Mouse (Mus musculus): ENCODE data around the gene Anp32e. TPM values are rescaled to one million over a fixed set of nuclear protein-coding genes. Genes with fewer than 3 reads are reported as not detected.
A peak's percentile ranks its signal among the peaks of the same experiment; 100 is the strongest.

The Anp32e gene
- polyA plus RNA-seq, 1 experiment from 2014 or later = 173 TPM

DNA sequence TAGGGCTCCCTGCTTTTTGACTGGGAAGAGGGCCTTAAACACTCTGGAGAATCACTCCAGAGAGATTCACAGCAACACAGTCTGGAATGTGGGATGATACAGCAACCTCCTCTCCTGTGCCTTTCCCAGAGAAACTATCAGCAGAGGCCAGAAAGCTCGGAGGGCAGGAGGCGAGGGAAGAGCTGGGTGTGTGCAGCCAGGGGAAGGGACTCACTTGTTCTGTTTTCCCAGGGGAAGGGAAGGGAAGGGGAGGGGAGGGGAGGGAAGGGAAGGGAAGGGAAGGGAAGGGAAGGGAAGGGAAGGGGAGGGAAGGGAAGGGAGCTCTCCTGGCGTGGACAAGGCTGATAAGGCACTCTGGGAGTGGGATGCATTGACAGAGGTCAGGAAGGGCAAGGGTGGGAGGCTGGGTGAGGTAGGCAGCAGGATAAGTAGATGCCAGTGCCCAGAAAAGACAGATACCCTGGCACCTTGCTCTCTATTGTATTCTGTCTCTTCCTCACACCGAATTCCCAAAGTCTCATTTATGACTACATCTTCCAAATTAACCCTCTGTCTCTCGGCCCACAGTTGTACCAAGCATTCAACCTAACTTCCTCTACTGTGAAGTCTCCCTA, 64.1 kb downstream of the Anp32e start:
- Histone ChIP-seq H3K9me3 (replicated peaks) (no peaks in the 10 kb centered on the region), H3K36me3 (peaks cover 40% of the 10 kb centered on the region), H3K9ac (no peak overlapping the region), H3K4me2 (replicated peaks) (peak overlapping the region; percentile 71), H3K4me1 (peaks cover 36% of the 10 kb centered on the region), H3K4me3 (replicated peaks) (peak overlapping the region; percentile 77), H3K27ac (replicated peaks) (peak overlapping the region; percentile 96; the same call in 1 of the 2 replicates), H3K27me3 (no peaks in the 10 kb centered on the region)
- 55% methylated on average over 5 of the region's 5 CpGs for WGBS
- no peak for ATAC-seq (ENCODE audit: insufficient number of reproducible peaks, low FRiP score, low TSS enrichment, low read depth)

DNA sequence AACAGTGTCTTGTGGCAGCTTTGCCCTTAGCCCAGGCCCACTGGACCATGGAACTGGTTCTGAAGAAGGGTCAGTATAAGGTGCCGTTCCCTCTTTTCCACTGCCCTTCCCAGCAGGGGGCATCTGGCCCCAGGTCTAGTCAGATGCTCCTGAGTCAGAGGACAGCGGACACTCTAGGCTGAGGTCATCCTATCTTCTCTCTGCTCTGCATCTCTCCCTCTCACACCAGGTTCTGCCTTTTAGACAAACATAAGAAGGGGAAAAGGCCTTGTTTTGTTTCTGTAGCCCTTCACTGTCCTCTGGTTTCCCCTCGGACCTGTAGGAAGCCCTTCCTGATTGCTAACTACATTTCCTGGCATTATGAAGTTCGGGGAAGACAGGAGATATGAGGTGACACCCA, 64.8 kb downstream of the Anp32e start:
- 25% methylated on average over 4 of the region's 4 CpGs for WGBS
- H3K27ac ChIP-seq (replicated peaks) = peak overlapping the region; percentile 96
- H3K9me3 ChIP-seq (replicated peaks) = no peaks in the 10 kb centered on the region
- H3K9ac ChIP-seq = 0 out of 2 replicates have a peak overlapping the region, but pooled peaks have one; percentile 74
- H3K4me2 ChIP-seq (replicated peaks) = peak overlapping the region; percentile 71
- H3K4me1 ChIP-seq = peaks cover 36% of the 10 kb centered on the region
- no peaks in the 10 kb centered on the region for H3K27me3 ChIP-seq
- peak overlapping the region; percentile 77 for H3K4me3 ChIP-seq (replicated peaks)
- ATAC-seq (ENCODE audit: insufficient number of reproducible peaks, low FRiP score, low TSS enrichment, low read depth) = no peak
- peaks cover 32% of the 10 kb centered on the region for H3K36me3 ChIP-seq

DNA sequence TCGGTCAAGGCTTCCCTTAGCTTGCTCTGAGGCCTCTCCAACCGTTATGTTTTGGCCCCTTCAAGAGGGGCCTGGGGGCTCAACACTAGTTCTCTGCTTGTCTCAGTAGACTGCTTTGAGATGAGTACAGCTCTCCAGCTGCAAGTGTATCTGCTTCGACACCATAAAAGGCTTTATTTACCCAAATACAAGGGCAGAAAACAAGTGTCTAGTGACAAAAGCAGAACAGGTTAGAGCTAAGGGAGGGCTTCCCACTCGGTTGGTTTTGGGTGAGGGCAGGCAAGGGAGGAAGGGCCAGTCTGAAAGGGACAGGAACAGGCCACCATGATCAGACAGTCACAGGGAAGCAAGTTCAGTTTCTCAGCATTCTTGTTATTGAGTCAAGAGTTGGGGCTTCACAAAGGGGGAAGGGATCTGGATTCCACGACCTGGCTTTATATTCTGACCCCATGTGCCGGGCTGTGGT, 65.4 kb downstream of the Anp32e start:
- H3K9ac ChIP-seq = peak overlapping the region; percentile 74
- WGBS = 16% methylated on average over 6 of the region's 6 CpGs
- peak overlapping the region; percentile 71 for H3K4me2 ChIP-seq (replicated peaks)
- peaks cover 31% of the 10 kb centered on the region for H3K4me1 ChIP-seq
- peaks cover 27% of the 10 kb centered on the region for H3K36me3 ChIP-seq
- no peaks in the 10 kb centered on the region for H3K27me3 ChIP-seq
- no peaks in the 10 kb centered on the region for H3K9me3 ChIP-seq (replicated peaks)
- H3K4me3 ChIP-seq (replicated peaks) = peak overlapping the region; percentile 77
- no peak for ATAC-seq (ENCODE audit: insufficient number of reproducible peaks, low FRiP score, low TSS enrichment, low read depth)
- H3K27ac ChIP-seq (replicated peaks) = peak overlapping the region; percentile 96

DNA sequence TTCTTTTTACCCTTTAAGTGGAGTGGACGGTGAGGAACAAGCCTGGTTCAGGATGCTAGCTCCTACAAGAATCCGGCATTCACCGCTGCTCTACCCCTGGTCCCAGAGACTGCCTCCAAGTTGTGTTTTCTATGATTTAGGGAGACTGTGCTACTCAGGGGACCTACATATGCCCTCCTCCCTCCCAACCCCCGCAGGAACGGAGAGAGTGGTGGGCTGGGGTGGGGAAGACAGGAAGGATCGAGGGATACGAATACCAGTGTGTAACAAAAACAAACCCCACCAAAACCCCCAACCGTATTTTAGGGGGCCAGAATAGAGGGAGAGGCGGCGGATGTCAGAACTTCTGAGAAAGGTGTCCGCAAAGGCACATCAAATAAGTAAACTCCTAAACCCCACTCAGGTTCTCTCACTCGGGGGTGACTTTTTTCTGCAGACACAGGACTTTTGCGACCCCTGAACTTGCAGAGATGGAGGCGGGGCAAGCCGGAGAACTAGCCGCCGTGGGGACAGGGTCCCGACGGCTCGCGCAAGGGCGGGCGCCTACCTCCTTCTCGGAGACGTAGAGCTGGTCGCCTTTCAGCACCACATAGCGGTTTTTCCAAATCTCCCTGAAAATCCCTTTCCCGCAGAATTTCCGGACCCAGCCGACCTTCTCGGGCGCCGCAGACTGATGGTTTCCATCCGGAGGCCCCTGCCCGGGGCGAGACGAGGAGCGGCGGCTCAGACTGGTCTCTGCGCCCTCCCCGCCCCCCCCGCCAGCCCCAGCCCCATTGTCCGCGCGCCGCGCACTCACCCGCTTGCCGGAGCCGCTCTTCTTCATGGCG, 66.1 kb downstream of the Anp32e start:
- peaks cover 19% of the 10 kb centered on the region for H3K36me3 ChIP-seq
- peak overlapping the region; percentile 74 for H3K9ac ChIP-seq
- H3K27ac ChIP-seq (replicated peaks) = peak overlapping the region; percentile 96
- peaks cover 30% of the 10 kb centered on the region for H3K4me1 ChIP-seq
- peak overlapping the region; percentile 71 for H3K4me2 ChIP-seq (replicated peaks)
- peak overlapping the region; percentile 77 for H3K4me3 ChIP-seq (replicated peaks)
- ATAC-seq (ENCODE audit: insufficient number of reproducible peaks, low FRiP score, low TSS enrichment, low read depth) = peak; percentile 73
- 1% methylated on average over 49 of the region's 51 CpGs for WGBS
- H3K9me3 ChIP-seq (replicated peaks) = no peaks in the 10 kb centered on the region
- no peaks in the 10 kb centered on the region for H3K27me3 ChIP-seq

DNA sequence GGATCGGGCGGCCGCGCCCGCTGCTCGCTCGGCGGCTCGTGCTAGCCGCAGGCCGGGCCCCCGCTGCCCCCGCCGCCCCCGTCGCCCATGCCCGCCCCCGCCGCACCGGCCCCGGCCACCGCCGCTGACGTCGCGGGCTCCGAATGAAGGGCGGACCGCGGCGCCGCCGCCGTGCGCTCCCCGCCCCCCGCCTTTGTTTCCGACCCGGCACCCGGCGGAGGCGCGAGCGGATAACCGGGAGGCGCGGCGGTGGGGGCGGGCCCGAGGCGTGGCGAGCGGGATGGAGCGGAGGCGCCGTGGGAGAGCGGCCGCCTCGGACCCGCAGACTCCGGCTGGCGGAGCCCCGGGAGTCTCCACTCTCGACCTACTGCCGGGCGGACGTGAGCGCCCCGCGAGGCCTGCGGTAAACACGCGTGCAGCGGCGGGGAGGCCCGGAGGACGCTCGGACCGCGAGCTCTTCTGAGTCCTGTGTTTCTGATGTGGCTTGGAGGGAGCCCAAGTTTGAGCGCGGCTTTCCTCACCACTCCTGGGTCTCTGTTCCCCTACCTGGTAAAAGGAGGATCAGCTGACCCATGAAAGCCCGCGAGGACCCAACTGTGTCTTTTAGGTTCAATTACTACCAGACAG, 66.9 kb downstream of the Anp32e start, which contains the start of gene Plekho1:
Gene Plekho1, minus strand, starts transcription at position 200 of the 627 bp plus-strand sequence.
- peak within 1 kb of the TSS; percentile 71 for H3K4me2 ChIP-seq (replicated peaks)
- ATAC-seq (ENCODE audit: insufficient number of reproducible peaks, low FRiP score, low TSS enrichment, low read depth) = peak; percentile 72
- H3K9ac ChIP-seq = peak within 1 kb of the TSS; percentile 74
- peaks cover 12% of the 10 kb centered on the region for H3K36me3 ChIP-seq
- peak within 1 kb of the TSS; percentile 96 for H3K27ac ChIP-seq (replicated peaks)
- WGBS = under 1% methylated on average over 64 of the region's 84 CpGs
- peaks cover 34% of the 10 kb centered on the region for H3K4me1 ChIP-seq
- H3K27me3 ChIP-seq = no peaks in the 10 kb centered on the region
- peak within 1 kb of the TSS; percentile 77 for H3K4me3 ChIP-seq (replicated peaks)
- H3K9me3 ChIP-seq (replicated peaks) = no peaks in the 10 kb centered on the region

DNA sequence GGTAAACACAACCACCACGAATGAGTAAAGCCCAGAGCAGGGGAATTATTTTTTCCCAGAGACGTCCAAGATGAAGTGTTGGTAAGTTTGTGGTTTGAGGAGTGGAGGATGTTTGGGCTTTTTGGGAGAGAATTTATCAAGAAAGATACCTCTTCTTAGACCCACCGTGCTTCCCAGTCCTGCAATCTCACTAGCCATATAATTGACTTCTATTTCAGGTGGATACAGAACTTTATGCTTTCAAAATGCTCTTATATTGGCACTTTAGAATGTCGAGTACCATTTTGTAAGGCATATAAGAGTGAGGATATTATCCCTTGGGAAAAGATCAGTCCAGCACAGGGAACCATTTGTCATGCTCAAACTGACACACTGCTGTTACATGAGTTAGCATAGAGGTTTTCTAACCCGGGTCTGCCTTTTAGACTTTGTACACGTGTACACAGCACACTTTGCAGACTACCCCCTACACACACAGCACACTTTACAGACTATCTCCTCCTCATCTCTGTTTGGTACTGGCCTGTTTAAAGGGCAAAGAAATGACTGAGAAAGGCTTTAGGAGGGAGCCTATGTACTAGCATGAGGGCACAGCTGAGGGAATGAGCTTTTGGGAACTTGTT, 67.5 kb downstream of the Anp32e start:
- H3K9me3 ChIP-seq (replicated peaks) = no peaks in the 10 kb centered on the region
- ATAC-seq (ENCODE audit: insufficient number of reproducible peaks, low FRiP score, low TSS enrichment, low read depth) = no peak
- no peaks in the 10 kb centered on the region for H3K27me3 ChIP-seq
- H3K4me2 ChIP-seq (replicated peaks) = peak overlapping the region; percentile 71
- peaks cover 37% of the 10 kb centered on the region for H3K4me1 ChIP-seq
- H3K4me3 ChIP-seq (replicated peaks) = peak overlapping the region; percentile 77
- peak overlapping the region; percentile 96 for H3K27ac ChIP-seq (replicated peaks)
- WGBS = 9% methylated on average over 6 of the region's 6 CpGs
- peaks cover 5% of the 10 kb centered on the region for H3K36me3 ChIP-seq
- H3K9ac ChIP-seq = peak overlapping the region; percentile 74

Other genes with a start within 250 kb of the Anp32e start
- gene Adamtsl4, start 241.3 kb upstream of the Anp32e start, polyA plus RNA-seq (2015; fragmentation: Nextera tagmentation; extraction: Ambion mirVana) = 3.8 and 4.2 TPM in 2 replicates
- gene Ecm1, start 189.7 kb upstream of the Anp32e start, polyA plus RNA-seq (2015; fragmentation: Nextera tagmentation; extraction: Ambion mirVana) = 27.8 and 29.9 TPM in 2 replicates
- gene Tars2, start 169.0 kb upstream of the Anp32e start, polyA plus RNA-seq (2015; fragmentation: Nextera tagmentation; extraction: Ambion mirVana) = 39.4 and 45.8 TPM in 2 replicates
- 20.8 and 22.8 TPM in 2 replicates for gene Rprd2, start 110.4 kb upstream of the Anp32e start, polyA plus RNA-seq (2015; fragmentation: Nextera tagmentation; extraction: Ambion mirVana)
- gene Prpf3, start 73.4 kb upstream of the Anp32e start, polyA plus RNA-seq (2015; fragmentation: Nextera tagmentation; extraction: Ambion mirVana) = 47.9 and 48.5 TPM in 2 replicates
- gene Mrps21, start 57.7 kb upstream of the Anp32e start, polyA plus RNA-seq (2015; fragmentation: Nextera tagmentation; extraction: Ambion mirVana) = 297 and 310 TPM in 2 replicates
- 7.7 and 8.2 TPM in 2 replicates for gene Ciart, start 47.0 kb upstream of the Anp32e start, polyA plus RNA-seq (2015; fragmentation: Nextera tagmentation; extraction: Ambion mirVana)
- gene BC028528, start 37.2 kb upstream of the Anp32e start, polyA plus RNA-seq (2015; fragmentation: Nextera tagmentation; extraction: Ambion mirVana) = 22.1 and 24.1 TPM in 2 replicates
- gene Aph1a, start 35.3 kb upstream of the Anp32e start, polyA plus RNA-seq (2015; fragmentation: Nextera tagmentation; extraction: Ambion mirVana) = 30.1 and 34.6 TPM in 2 replicates
- gene Car14, start 24.6 kb upstream of the Anp32e start, polyA plus RNA-seq (2015; fragmentation: Nextera tagmentation; extraction: Ambion mirVana) = 1.6 and 2.0 TPM in 2 replicates
- gene Plekho1, start 66.8 kb downstream of the Anp32e start, polyA plus RNA-seq (2015; fragmentation: Nextera tagmentation; extraction: Ambion mirVana) = 36.7 and 47.0 TPM in 2 replicates
- 41.0 and 46.1 TPM in 2 replicates for gene Vps45, start 129.2 kb downstream of the Anp32e start, polyA plus RNA-seq (2015; fragmentation: Nextera tagmentation; extraction: Ambion mirVana)
- 22.0 and 26.1 TPM in 2 replicates for gene Otud7b, start 175.3 kb downstream of the Anp32e start, polyA plus RNA-seq (2015; fragmentation: Nextera tagmentation; extraction: Ambion mirVana)
- gene Mtmr11, start 232.8 kb downstream of the Anp32e start, polyA plus RNA-seq (2015; fragmentation: Nextera tagmentation; extraction: Ambion mirVana) = 25.7 and 26.6 TPM in 2 replicates
- 160 and 167 TPM in 2 replicates for gene Sf3b4, start 243.1 kb downstream of the Anp32e start, polyA plus RNA-seq (2015; fragmentation: Nextera tagmentation; extraction: Ambion mirVana)

Data from embryonic facial prominence, embryonic 15.5 days (tissue).